Mouse (Mus musculus) ES-Bruce4 (cell line): ENCODE measurements around the gene Pcdh17. TPM values are rescaled to one million over a fixed set of nuclear protein-coding genes. Genes with fewer than 3 reads are reported as not detected.

Experiments
- H3K27ac ChIP-seq: 2 replicates; pipeline ENCODE4 v1.5.1; 2012; ENCODE audit warnings: low read length, inconsistent platforms; ENCODE audit not compliant: insufficient read depth
- H3K27me3 ChIP-seq: 2 replicates; pipeline ENCODE4 v1.6.1; 2012; ENCODE audit warnings: mild to moderate bottlenecking, low read length, inconsistent platforms; ENCODE audit not compliant: control insufficient read depth, poor library complexity, insufficient read depth, severe bottlenecking
- H3K36me3 ChIP-seq: 2 replicates; pipeline ENCODE4 v1.6.1; 2012; ENCODE audit warnings: inconsistent platforms, mild to moderate bottlenecking, low read length, moderate library complexity; ENCODE audit not compliant: control insufficient read depth, poor library complexity, insufficient read depth, severe bottlenecking
- H3K4me1 ChIP-seq: one replicate; pipeline ENCODE4 v1.8.1; 2011; ENCODE audit warnings: low read length; ENCODE audit not compliant: control insufficient read depth, insufficient read depth
- H3K4me3 ChIP-seq: 2 replicates; pipeline ENCODE4 v1.5.1; 2011; ENCODE audit warnings: low read depth, mild to moderate bottlenecking, low read length
- H3K9ac ChIP-seq: 2 replicates; pipeline ENCODE4 v1.6.1; 2012; ENCODE audit warnings: low read depth, mild to moderate bottlenecking, inconsistent platforms; ENCODE audit not compliant: poor library complexity, severe bottlenecking
- H3K9me3 ChIP-seq: replicated peaks from 2 replicates; pipeline ENCODE4 v1.6.1; 2012; ENCODE audit warnings: mild to moderate bottlenecking, low read length, inconsistent platforms; ENCODE audit not compliant: control insufficient read depth, poor library complexity, insufficient read depth, severe bottlenecking
- CTCF ChIP-seq: IDR thresholded peaks from one replicate; pipeline ENCODE4 v1.8.1; 2011; ENCODE audit warnings: low read depth, low read length
- EP300 ChIP-seq: IDR thresholded peaks from 2 replicates; pipeline ENCODE4 v1.6.1; 2011; ENCODE audit warnings: low read depth, low read length; ENCODE audit not compliant: insufficient read depth
- POLR2A ChIP-seq: IDR thresholded peaks from one replicate; pipeline ENCODE4 v1.8.1; 2011; ENCODE audit warnings: low read length; ENCODE audit not compliant: insufficient read depth
- polyA plus RNA-seq: library from polyadenylated mRNA; stranded (reverse); fragments of >200 nt; gene quantifications from 2 replicates; pipeline ENCODE4 v1.2.4, GENCODE M21; 2011; ENCODE audit warnings: low read depth; ENCODE audit not compliant: missing spikeins, insufficient read depth, insufficient read length

The Pcdh17 gene
- polyA plus RNA-seq, 1 experiment, result not detected

DNA sequence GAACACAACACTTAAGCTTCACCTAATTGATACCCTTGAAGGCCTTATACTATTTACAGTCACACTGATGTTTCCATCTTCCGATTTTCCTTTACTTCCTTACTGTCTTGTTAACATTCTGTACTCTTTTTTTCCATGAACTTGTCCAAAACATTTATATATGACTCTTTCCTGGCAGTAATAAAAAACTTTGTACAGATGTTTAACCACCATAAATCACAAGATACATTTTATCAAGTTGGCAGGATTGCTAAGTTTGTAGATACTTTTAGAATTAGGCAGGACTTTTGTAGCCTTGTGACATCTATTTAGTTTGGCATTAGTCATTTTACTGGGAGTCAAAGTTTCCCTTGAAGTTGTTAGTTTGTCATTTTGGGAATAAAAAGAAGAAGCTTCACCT is 32.1 kb downstream of the Pcdh17 start:
- no peak overlapping the region for H3K9ac ChIP-seq
- H3K27ac ChIP-seq, result no peak overlapping the region
- no peaks in the 10 kb centered on the region for H3K9me3 ChIP-seq
- H3K36me3 ChIP-seq, result no peaks in the 10 kb centered on the region
- H3K4me1 ChIP-seq, result no peaks in the 10 kb centered on the region
- no peak overlapping the region for H3K4me3 ChIP-seq
- TF ChIP-seq CTCF, result no peak
- no peak for TF ChIP-seq POLR2A
- no peaks in the 10 kb centered on the region for H3K27me3 ChIP-seq

DNA sequence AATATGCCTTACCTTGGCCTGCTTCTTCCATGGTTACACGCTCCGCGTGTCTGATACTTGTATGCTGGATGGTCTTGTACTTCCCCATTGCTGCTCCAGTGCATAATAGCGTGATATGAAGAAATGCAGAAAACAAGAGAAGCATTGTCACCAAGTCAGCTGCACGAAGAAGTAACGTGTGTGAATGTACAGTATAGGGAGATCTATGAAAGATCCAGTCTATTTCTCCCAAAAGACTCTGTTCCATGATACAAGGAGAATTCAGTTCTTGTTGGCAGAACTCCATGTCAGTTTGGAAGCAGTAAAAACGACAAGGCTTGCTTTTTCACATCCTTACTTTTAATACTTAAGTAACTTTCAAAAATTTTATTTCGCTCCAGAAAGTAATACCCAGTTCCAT is 33.0 kb downstream of the Pcdh17 start:
- H3K9ac ChIP-seq, result no peak overlapping the region
- no peaks in the 10 kb centered on the region for H3K36me3 ChIP-seq
- H3K4me1 ChIP-seq, result no peaks in the 10 kb centered on the region
- H3K4me3 ChIP-seq, result no peak overlapping the region
- H3K27ac ChIP-seq, result no peak overlapping the region
- H3K9me3 ChIP-seq, result no peaks in the 10 kb centered on the region
- no peak for TF ChIP-seq POLR2A
- no peak for TF ChIP-seq EP300
- TF ChIP-seq CTCF, result no peak
- H3K27me3 ChIP-seq, result no peaks in the 10 kb centered on the region

DNA sequence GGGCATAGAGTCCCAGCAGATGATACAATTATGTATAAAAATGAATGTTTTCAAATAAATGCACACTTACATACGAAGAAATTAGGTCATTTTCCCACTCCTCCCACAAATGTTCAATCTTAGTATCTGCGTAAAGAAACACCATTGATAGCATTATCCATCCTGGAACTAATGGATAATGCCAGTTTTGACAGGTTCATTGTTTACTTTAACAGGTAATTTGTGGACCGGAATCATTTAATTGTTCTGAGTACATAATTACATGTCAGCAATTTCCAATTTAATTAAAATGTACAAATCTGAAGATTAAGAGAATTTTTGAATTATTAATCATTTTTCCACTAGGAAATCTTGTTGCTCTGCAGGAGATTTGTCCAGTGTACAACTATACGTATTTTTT is 33.5 kb downstream of the Pcdh17 start:
- Histone ChIP-seq H3K9me3 (no peaks in the 10 kb centered on the region), H3K4me3 (no peak overlapping the region), H3K4me1 (no peaks in the 10 kb centered on the region), H3K27me3 (no peaks in the 10 kb centered on the region), H3K27ac (no peak overlapping the region), H3K36me3 (no peaks in the 10 kb centered on the region), H3K9ac (no peak overlapping the region)
- no peak for TF ChIP-seq CTCF
- TF ChIP-seq EP300, result no peak
- TF ChIP-seq POLR2A, result no peak

DNA sequence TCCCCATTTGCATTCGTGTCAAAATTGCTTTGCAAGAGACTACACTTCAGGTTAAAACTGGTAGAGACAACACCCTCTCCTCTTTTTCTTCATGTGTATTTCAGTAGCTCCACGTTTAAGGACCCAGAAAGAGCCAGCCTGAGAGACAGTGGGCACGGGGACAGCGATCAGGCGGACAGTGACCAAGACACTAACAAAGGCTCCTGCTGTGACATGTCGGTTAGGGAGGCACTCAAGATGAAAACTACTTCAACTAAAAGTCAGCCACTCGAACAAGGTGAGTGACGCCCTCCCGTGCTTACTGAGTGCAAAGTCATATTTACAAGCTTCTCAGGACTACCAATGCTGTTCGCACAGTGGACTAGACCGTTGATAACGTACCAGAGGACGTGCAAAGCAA is 34.0 kb downstream of the Pcdh17 start:
- TF ChIP-seq POLR2A (no peak), EP300 (no peak), CTCF (no peak)
- no peaks in the 10 kb centered on the region for H3K4me1 ChIP-seq
- no peaks in the 10 kb centered on the region for H3K9me3 ChIP-seq
- no peak overlapping the region for H3K9ac ChIP-seq
- H3K4me3 ChIP-seq, result no peak overlapping the region
- no peaks in the 10 kb centered on the region for H3K27me3 ChIP-seq
- no peaks in the 10 kb centered on the region for H3K36me3 ChIP-seq
- no peak overlapping the region for H3K27ac ChIP-seq

DNA sequence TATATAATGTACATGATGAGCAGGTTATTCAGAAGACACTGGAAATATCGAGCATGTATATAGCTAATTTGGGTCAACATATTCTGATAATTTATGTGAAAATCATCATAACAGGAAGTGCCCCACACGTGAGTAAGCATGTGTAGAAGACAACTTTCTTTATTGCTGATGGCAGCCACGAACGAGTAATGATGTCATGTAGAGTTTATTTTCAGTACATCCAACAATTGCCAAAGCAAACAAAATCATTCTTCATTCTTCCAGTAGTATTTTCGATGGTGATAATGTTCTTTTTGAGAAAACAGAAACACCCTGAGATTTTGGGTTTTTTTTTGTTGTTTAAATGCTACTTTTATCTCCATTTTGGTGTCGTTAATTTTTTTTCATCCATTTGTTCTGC is 37.2 kb downstream of the Pcdh17 start:
- Histone ChIP-seq H3K27ac (no peak overlapping the region), H3K4me1 (no peaks in the 10 kb centered on the region), H3K4me3 (no peak overlapping the region), H3K27me3 (no peaks in the 10 kb centered on the region), H3K9ac (no peak overlapping the region), H3K9me3 (no peaks in the 10 kb centered on the region), H3K36me3 (no peaks in the 10 kb centered on the region)
- TF ChIP-seq EP300 (no peak), POLR2A (no peak)

DNA sequence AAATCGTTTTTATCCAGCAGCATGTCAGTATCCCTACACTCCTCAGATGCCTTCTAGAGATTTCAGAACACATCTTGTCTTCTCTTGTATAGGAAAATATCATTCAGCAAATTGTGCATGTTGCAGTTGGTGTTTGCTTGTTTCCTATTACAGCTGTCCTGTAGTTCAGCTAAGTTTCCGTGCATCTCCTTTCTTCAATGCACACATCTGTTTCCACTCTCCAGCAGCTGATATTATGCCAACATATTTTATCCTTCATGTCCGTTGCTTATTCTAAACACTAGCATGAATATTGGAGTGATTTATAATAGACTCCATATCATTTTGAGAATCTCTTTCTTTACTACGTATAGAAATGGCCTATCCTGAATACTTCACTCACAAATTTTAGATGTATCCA is 41.0 kb downstream of the Pcdh17 start:
- no peak overlapping the region for H3K27ac ChIP-seq
- H3K36me3 ChIP-seq, result no peaks in the 10 kb centered on the region
- H3K9me3 ChIP-seq, result no peaks in the 10 kb centered on the region
- no peak overlapping the region for H3K9ac ChIP-seq
- no peaks in the 10 kb centered on the region for H3K4me1 ChIP-seq
- H3K27me3 ChIP-seq, result no peaks in the 10 kb centered on the region
- TF ChIP-seq CTCF, result no peak
- no peak for TF ChIP-seq POLR2A
- no peak for TF ChIP-seq EP300
- H3K4me3 ChIP-seq, result no peak overlapping the region
